Mouse (Mus musculus) left cerebral cortex, adult 11 months (tissue): ENCODE measurements around the gene Slc38a3.
A peak's percentile ranks its signal among the peaks of the same experiment; 100 is the strongest.

Source experiments
- DNase-seq: peaks from one replicate; pipeline ENCODE4 v3.0.0; 2022; ENCODE audit warnings: low spot score

Gene Slc38a3

GRCm38 (mm10) chr9:107669480-107669945, at the start of gene Slc38a3:
Slc38a3 (minus strand) TSS chr9:107669530.
- no peak for DNase-seq

- no peak for DNase-seq
Measured at GRCm38 (mm10) chr9:107716951-107717350, 47.6 kb upstream of the Slc38a3 start.

GRCm38 (mm10) chr9:107715632-107716031, 46.3 kb upstream of the Slc38a3 start:
- DNase-seq, result no peak

GRCm38 (mm10) chr9:107714221-107714952, 45.1 kb upstream of the Slc38a3 start:
- no peak for DNase-seq

GRCm38 (mm10) chr9:107709697-107710483, 40.6 kb upstream of the Slc38a3 start, which contains the start of gene Sema3f:
Sema3f (minus strand) TSS chr9:107710475.
- no peak for DNase-seq

GRCm38 (mm10) chr9:107709096-107709696, 39.9 kb upstream of the Slc38a3 start:
- no peak for DNase-seq

GRCm38 (mm10) chr9:107708439-107709095, 39.2 kb upstream of the Slc38a3 start:
- no peak for DNase-seq

- DNase-seq, result no peak
Measured at GRCm38 (mm10) chr9:107707701-107708438, 38.5 kb upstream of the Slc38a3 start.

GRCm38 (mm10) chr9:107706781-107707211, 37.5 kb upstream of the Slc38a3 start:
- DNase-seq, result no peak

GRCm38 (mm10) chr9:107703337-107704122, 34.2 kb upstream of the Slc38a3 start:
- DNase-seq, result no peak

GRCm38 (mm10) chr9:107702606-107703185, 33.4 kb upstream of the Slc38a3 start:
- DNase-seq, result no peak

GRCm38 (mm10) chr9:107701594-107701993, 32.3 kb upstream of the Slc38a3 start:
- peak; percentile 58 for DNase-seq

- DNase-seq, result peak; percentile 36
Measured at GRCm38 (mm10) chr9:107700114-107700571, 30.8 kb upstream of the Slc38a3 start.

GRCm38 (mm10) chr9:107699376-107699980, 30.1 kb upstream of the Slc38a3 start:
- DNase-seq, result no peak

GRCm38 (mm10) chr9:107698611-107699190, 29.4 kb upstream of the Slc38a3 start:
- DNase-seq, result no peak

- no peak for DNase-seq
Measured at GRCm38 (mm10) chr9:107697811-107698521, 28.6 kb upstream of the Slc38a3 start.

- no peak for DNase-seq
Measured at GRCm38 (mm10) chr9:107696845-107697610, 27.7 kb upstream of the Slc38a3 start.

GRCm38 (mm10) chr9:107696106-107696479, 26.8 kb upstream of the Slc38a3 start:
- DNase-seq, result no peak
